Mouse (Mus musculus) layer of hippocampus, adult 18-20 months (tissue): ENCODE measurements at regions not wholly inside any gene's neighbourhood (a gene's known extent, or its start where the extent isn't known, plus 50 kb on each side); places are given as distances from the start of the nearest gene placed in this dataset.
"Not testable (repeated sequence)": the region's sequence is repeated elsewhere in the genome, so short reads cannot be mapped to it uniquely, and the experiment has no call there.

Experiments used
- DNase-seq, 2 experiments: peaks; one replicate each; pipeline ENCODE4 v3.0.0; 2022; ENCODE audit warnings: low spot score in 2 of 2

DNA sequence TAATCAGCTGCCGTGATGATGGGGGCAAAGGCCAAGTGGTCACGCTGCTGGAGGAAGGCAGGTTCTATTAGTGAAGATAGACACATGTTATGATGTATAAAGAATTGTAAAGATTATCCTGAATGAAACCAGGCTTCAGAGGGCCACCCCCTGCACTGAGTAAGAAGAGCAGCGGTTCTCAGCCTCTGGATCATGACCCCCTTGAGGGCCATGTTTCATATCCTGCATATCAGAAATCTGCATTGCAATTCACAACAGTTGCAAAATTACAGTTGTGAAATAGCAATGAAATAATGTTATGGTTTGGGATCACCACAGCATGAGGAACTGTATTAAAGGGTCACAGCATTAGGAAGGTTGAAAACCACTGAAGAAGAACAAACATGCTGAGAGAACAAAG lies 162.5 kb upstream of the Zranb2 start:
- no peak for DNase-seq

DNA sequence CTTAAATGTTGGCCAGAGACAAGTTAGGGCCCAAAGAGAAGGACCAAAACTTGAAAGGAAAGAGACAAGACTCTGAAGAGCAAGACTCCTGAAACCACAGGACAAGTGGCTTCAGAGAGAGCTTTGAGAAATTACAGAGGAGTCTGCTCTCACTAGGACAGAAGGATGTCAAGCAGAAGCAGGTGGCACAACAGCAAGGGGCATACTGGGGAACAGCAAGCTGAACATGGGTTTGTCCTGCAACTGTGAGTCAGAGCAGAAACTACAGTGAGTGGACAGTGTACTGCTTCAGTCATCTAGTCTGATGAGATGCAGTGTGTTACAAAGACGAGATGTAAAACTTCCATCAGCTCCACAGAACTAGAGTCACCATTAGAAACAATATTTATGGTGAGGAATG lies 160.6 kb upstream of the Zranb2 start:
- no peak for DNase-seq

DNA sequence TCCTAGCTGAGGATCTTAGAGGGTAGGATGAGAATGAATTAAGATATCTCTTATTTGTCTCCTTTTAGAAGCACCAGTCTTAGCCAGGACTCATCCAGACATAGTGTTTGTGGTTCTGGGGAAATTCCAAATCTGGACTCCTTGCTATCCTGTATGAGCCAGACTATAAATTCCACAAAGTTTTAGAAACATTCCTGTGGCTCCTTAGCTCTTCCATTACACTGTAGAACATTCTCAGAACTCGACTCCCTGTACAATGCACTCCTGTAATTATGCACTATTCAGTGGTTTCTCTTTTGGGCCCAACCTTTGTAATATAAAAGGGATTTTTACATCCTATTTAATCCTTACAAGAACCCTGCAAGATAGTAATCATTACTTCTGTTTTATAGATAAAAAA lies 159.8 kb upstream of the Zranb2 start:
- no peak for DNase-seq

DNA sequence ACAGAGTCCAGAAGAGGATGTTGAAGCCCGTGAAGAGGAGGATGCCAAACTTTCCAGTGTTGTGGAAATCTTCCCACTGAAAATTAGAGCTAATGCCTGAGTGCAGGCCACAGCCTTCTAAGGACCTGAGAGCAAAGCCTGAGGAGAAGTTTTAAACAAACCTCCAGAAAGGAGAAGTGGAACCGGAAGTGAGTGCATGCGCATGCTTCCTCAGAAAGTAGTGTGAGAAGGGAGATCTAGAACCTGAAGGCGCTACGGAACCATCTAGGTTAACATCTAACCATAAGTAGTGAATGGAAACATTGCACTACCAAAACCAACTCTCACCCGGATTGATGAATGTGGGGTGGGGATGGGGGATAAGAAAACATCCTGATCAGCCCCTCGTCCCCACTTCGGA lies 156.4 kb upstream of the Zranb2 start:
- no peak for DNase-seq

- no peak for DNase-seq
Observed at GRCm38 (mm10) chr3:157378127-157378526, 155.8 kb upstream of the Zranb2 start.

GRCm38 (mm10) chr3:157391835-157392234 lies 142.1 kb upstream of the Zranb2 start:
- DNase-seq: no peak

GRCm38 (mm10) chr3:157393903-157394302 lies 140.1 kb upstream of the Zranb2 start:
- no peak for DNase-seq

DNA sequence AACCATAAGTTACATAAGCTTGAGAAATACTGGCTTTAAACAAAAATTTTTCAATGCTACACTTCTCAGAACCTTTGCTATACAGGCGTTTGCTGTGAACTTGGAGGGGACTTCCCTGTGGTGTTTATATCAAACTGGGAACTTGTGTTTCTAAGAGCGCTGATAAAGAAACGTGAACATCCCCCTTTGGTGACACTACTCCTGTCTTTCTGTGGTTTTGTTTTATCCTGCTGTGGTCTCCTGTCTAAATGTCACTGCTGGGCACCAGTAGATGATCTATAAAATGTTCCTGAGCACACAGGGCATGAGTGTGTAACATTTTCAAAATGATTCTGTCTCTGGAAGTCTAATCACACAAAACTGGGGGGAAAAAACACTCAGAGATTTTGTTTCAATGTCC lies 134.1 kb upstream of the Zranb2 start:
- no peak for DNase-seq

GRCm38 (mm10) chr3:157404054-157404453 lies 129.9 kb upstream of the Zranb2 start:
- DNase-seq: no peak

GRCm38 (mm10) chr3:157423447-157423846 lies 110.5 kb upstream of the Zranb2 start:
- DNase-seq: not testable (repeated sequence)

DNA sequence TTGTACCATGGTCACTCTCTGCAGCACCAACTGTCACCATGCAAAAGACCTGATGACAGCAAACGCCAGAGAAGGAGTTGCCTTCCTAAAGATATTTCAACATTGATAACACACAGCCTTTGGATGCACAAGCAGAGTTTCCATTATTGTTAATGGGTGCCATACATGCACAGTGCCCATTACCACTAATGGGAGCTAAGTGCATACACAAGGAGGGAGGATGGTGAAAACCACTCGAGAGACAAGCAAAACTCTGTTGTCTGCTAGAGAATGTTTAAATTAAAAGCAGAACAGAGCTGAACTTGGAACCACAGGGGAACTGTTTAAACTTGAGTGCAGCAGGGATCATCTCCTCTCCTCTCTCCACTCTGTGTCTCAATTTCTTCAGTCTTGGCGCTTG lies 107.2 kb upstream of the Zranb2 start:
- DNase-seq: no peak

GRCm38 (mm10) chr3:157449794-157450193 lies 84.2 kb upstream of the Zranb2 start:
- DNase-seq: peak; percentile 44 to 79

- DNase-seq: no peak
Observed at GRCm38 (mm10) chr3:157471600-157471999, 62.4 kb upstream of the Zranb2 start.

GRCm38 (mm10) chr3:157472674-157473073 lies 61.3 kb upstream of the Zranb2 start:
- no peak for DNase-seq

DNA sequence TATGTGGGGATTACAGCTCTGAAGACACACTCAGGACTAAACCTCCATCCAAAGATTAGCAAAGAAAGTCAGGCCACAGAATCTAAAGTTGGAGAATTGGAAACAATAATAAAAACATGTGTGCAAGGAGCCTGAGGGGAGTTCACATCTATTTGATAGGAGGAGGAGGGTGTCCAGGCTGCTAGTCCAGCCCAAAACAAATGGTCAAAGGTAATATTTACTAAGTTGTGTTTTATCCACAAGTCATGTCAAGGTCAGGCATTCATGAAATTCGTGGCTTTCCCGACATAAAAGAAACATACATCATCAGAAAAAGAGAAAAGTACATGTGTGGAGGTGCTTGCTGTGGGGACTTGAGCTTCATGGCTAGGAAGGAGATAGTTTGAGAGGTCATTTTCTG lies 56.2 kb upstream of the Zranb2 start:
- no peak for DNase-seq
